Mouse (Mus musculus) central nervous system, embryonic 18 days (tissue): ENCODE data around the gene Lamtor2. TPM values are rescaled to one million over a fixed set of nuclear protein-coding genes. Genes with fewer than 3 reads are reported as not detected.

Experiments
- polyA plus RNA-seq: library from polyadenylated mRNA; depleted of rRNA; stranded (reverse); fragments of >200 nt; gene quantifications from 2 replicates; pipeline ENCODE4 v1.2.3, GENCODE M21; 2012; rRNA removed

Gene Lamtor2
- polyA plus RNA-seq = 149 and 155 TPM in 2 replicates

GRCm38 (mm10) chr3:88552676-88553524 lies at the start of gene Lamtor2:
TSS of gene Lamtor2 (minus strand) at chr3:88553074.

GRCm38 (mm10) chr3:88575540-88575939 lies 22.7 kb upstream of the Lamtor2 start, which contains the start of gene Ssr2:
TSS of gene Ssr2 (plus strand) at chr3:88575876.

DNA sequence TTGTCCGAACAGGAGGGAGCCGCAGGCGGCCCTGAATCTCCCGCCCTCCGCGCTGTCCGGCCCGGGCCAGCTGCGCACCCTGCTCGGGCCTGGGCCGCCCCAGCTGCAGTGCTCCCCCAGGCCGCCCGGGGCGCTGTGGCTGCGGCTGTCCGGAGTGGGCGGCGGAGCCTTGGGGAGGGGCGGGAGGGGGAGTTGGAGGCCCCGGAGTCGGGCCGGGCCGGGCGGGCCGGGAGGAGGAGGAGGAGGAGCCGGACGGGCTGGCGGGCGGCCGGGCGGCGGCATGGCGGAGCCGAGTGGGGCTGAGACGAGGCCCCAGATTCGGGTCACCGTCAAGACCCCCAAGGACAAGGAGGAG lies 628 bp upstream of the Lamtor2 start, which contains the start of gene Ubqln4:
Gene Ubqln4 (plus strand): TSS at position 234 of the 355 bp plus-strand sequence.

GRCm38 (mm10) chr3:88548180-88548917 lies 4.5 kb downstream of the Lamtor2 start, which contains the start of gene Rab25:
TSS of gene Rab25 (minus strand) at chr3:88548300.

GRCm38 (mm10) chr3:88532299-88532674 lies 20.6 kb downstream of the Lamtor2 start, which contains the start of gene Mex3a:
TSS of gene Mex3a (plus strand) at chr3:88532395.

GRCm38 (mm10) chr3:88509692-88510420 lies 43.0 kb downstream of the Lamtor2 start, which contains the start of gene Lmna:
TSS of gene Lmna (minus strand) at chr3:88509956.

Other genes with a start within 250 kb of the Lamtor2 start
- 54.1 and 56.2 TPM in 2 replicates for gene Glmp, start 228.1 kb downstream of the Lamtor2 start, polyA plus RNA-seq
- 0.82 and 0.94 TPM in 2 replicates for gene Tmem79, start 216.9 kb downstream of the Lamtor2 start, polyA plus RNA-seq
- 90.2 and 90.7 TPM in 2 replicates for gene Smg5, start 216.8 kb downstream of the Lamtor2 start, polyA plus RNA-seq
- gene Paqr6, start 188.5 kb downstream of the Lamtor2 start, polyA plus RNA-seq = 3.1 and 3.4 TPM in 2 replicates
- 0.09 and 0.15 TPM in 2 replicates for gene Bglap3, start 180.3 kb downstream of the Lamtor2 start, polyA plus RNA-seq
- gene Bglap2, start 174.4 kb downstream of the Lamtor2 start, polyA plus RNA-seq = 1.0 and 7.1 TPM in 2 replicates
- 0.56 and 7.4 TPM in 2 replicates for gene Bglap, start 168.6 kb downstream of the Lamtor2 start, polyA plus RNA-seq
- gene Pmf1, start 142.7 kb downstream of the Lamtor2 start, polyA plus RNA-seq = 21.8 and 23.7 TPM in 2 replicates
- 41.3 and 42.5 TPM in 2 replicates for gene Slc25a44, start 127.9 kb downstream of the Lamtor2 start, polyA plus RNA-seq
- 54.7 and 57.7 TPM in 2 replicates for gene Sema4a, start 91.9 kb downstream of the Lamtor2 start, polyA plus RNA-seq
- 40.9 and 46.3 TPM in 2 replicates for gene Lmna, start 43.1 kb downstream of the Lamtor2 start, polyA plus RNA-seq
- gene Mex3a, start 20.7 kb downstream of the Lamtor2 start, polyA plus RNA-seq = 54.4 and 59.6 TPM in 2 replicates
- 0.27 and 0.47 TPM in 2 replicates for gene Rab25, start 4.8 kb downstream of the Lamtor2 start, polyA plus RNA-seq
- 89.7 and 95.0 TPM in 2 replicates for gene Ubqln4, start 684 bp upstream of the Lamtor2 start, polyA plus RNA-seq
- gene Ssr2, start 22.8 kb upstream of the Lamtor2 start, polyA plus RNA-seq = 175 and 179 TPM in 2 replicates
- gene Arhgef2, start 52.9 kb upstream of the Lamtor2 start, polyA plus RNA-seq = 74.7 and 92.8 TPM in 2 replicates
- gene Rxfp4, start 100.1 kb upstream of the Lamtor2 start, polyA plus RNA-seq = not detected in 2 replicates
- gene Khdc4, start 132.7 kb upstream of the Lamtor2 start, polyA plus RNA-seq = 117 and 121 TPM in 2 replicates
- gene Rit1, start 163.8 kb upstream of the Lamtor2 start, polyA plus RNA-seq = 51.1 and 57.4 TPM in 2 replicates
- 174 and 175 TPM in 2 replicates for gene Syt11, start 222.1 kb upstream of the Lamtor2 start, polyA plus RNA-seq